Mouse (Mus musculus): Measurements from ENCODE around the gene Ldlrad3.

GRCm38 (mm10) chr2:102118988-102119460 lies 67.2 kb downstream of the Ldlrad3 start:
- TF ChIP-seq CTCF (IDR thresholded peaks at IDR 0.05) (no peak), EP300 (IDR thresholded peaks at IDR 0.05) (no peak)
